Comparison of ENCODE assay signal across 17 mouse cellular contexts in genomic region chr16:57434640-57435039, GRCm38 (mm10).
DNase-seq lines count a peak whose midpoint lies in the region; ATAC-seq and TF ChIP-seq lines count a peak whose summit lies in the region.
"Had no signal": no experiment of that assay in that cellular context is flagged by ENCODE, and none has a peak within 500 bp of the region (broad histone marks: within the 10 kb centered on the region; RNA-seq: fewer than 3 reads in every experiment).

No protein-coding gene starts in this region.

- H3K4me3 ChIP-seq in heart, postnatal 0 days (ENCODE audit: low read depth, low read length): no peak overlapping the region
- H3K4me3 ChIP-seq in heart, embryonic 11.5 days (ENCODE audit: low read depth, low read length): no peak overlapping the region
- no peak overlapping the region for H3K4me3 ChIP-seq in forebrain, embryonic 13.5 days
- H3K4me3 ChIP-seq: embryonic facial prominence, embryonic 13.5 days; forebrain, embryonic 12.5 days had no signal

- no peak overlapping the region for H3K27ac ChIP-seq in heart, postnatal 0 days (ENCODE audit: low read depth)
- H3K27ac ChIP-seq in heart, embryonic 11.5 days (ENCODE audit: low read depth, low read length): no peak overlapping the region
- no peak overlapping the region for H3K27ac ChIP-seq in forebrain, embryonic 13.5 days
- H3K27ac ChIP-seq: embryonic facial prominence, embryonic 13.5 days; forebrain, embryonic 12.5 days; liver, embryonic 14.5 days had no signal

- H3K9me3 ChIP-seq in heart, postnatal 0 days (replicated peaks; ENCODE audit: control insufficient read depth, low read length): no peaks in the 10 kb centered on the region
- H3K9me3 ChIP-seq in heart, embryonic 11.5 days (replicated peaks; ENCODE audit: control insufficient read depth, low read length): no peaks in the 10 kb centered on the region
- no peaks in the 10 kb centered on the region for H3K9me3 ChIP-seq in forebrain, embryonic 13.5 days (replicated peaks)
- H3K9me3 ChIP-seq: embryonic facial prominence, embryonic 13.5 days; forebrain, embryonic 12.5 days had no signal

- no peaks in the 10 kb centered on the region for H3K36me3 ChIP-seq in heart, postnatal 0 days (replicated peaks; ENCODE audit: control insufficient read depth, insufficient read depth, low read length)
- H3K36me3 ChIP-seq in heart, embryonic 11.5 days (ENCODE audit: control insufficient read depth, insufficient read depth, low read length): no peaks in the 10 kb centered on the region
- no peaks in the 10 kb centered on the region for H3K36me3 ChIP-seq in forebrain, embryonic 13.5 days (ENCODE audit: poor library complexity, severe bottlenecking)
- H3K36me3 ChIP-seq: embryonic facial prominence, embryonic 13.5 days; forebrain, embryonic 12.5 days had no signal

- 59% methylated on average over 3 of the region's 3 CpGs for WGBS in heart, postnatal 0 days
- WGBS in heart, embryonic 11.5 days (ENCODE audit: insufficient replicate concordance): 65% methylated on average over 3 of the region's 3 CpGs
- 81% methylated on average over 3 of the region's 3 CpGs for WGBS in forebrain, embryonic 13.5 days

- H3K4me1 ChIP-seq in heart, postnatal 0 days (ENCODE audit: control insufficient read depth, insufficient read depth): no peaks in the 10 kb centered on the region
- no peaks in the 10 kb centered on the region for H3K4me1 ChIP-seq in heart, embryonic 11.5 days (ENCODE audit: control insufficient read depth, insufficient read depth, low read length)
- H3K4me1 ChIP-seq in forebrain, embryonic 13.5 days: peaks cover 16% of the 10 kb centered on the region

- no peaks in the 10 kb centered on the region for H3K27me3 ChIP-seq in heart, postnatal 0 days (ENCODE audit: control insufficient read depth, insufficient read depth, low read length)
- no peaks in the 10 kb centered on the region for H3K27me3 ChIP-seq in heart, embryonic 11.5 days (ENCODE audit: control insufficient read depth, insufficient read depth, low read length)
- no peaks in the 10 kb centered on the region for H3K27me3 ChIP-seq in forebrain, embryonic 13.5 days
- H3K27me3 ChIP-seq: embryonic facial prominence, embryonic 13.5 days; forebrain, embryonic 12.5 days had no signal

- H3K9ac ChIP-seq in heart, postnatal 0 days (replicated peaks; ENCODE audit: low read depth, low read length): no peak overlapping the region
- no peak overlapping the region for H3K9ac ChIP-seq in heart, embryonic 11.5 days (ENCODE audit: low read depth, low read length)
- no peak overlapping the region for H3K9ac ChIP-seq in forebrain, embryonic 13.5 days
- H3K9ac ChIP-seq: embryonic facial prominence, embryonic 13.5 days; forebrain, embryonic 12.5 days; liver, embryonic 14.5 days had no signal

- DNase-seq in heart, postnatal 0 days (ENCODE audit: low spot score): no peak
- peak; percentile 54 for DNase-seq in CD4-positive helper T cell, adult 2 months (ENCODE audit: low read depth, low spot score)
- DNase-seq in naive thymus-derived CD4-positive, alpha-beta T cell, adult 2 months (ENCODE audit: low read depth): peak; percentile 67
- no peak for DNase-seq in layer of hippocampus, postnatal 36 days
- DNase-seq in kidney, postnatal 36 days: no peak
- DNase-seq: cerebellum, adult 8-10 months; gastrocnemius, postnatal 14 days; heart, postnatal 14 days; midbrain, embryonic 14.5 days; spleen, adult 18-20 months had no signal

- no peak for TF ChIP-seq CTCF in heart, postnatal 0 days (IDR thresholded peaks at IDR 0.05; ENCODE audit: low read depth)

- peak; percentile 49; the same call in 1 of the 2 replicates for ATAC-seq in heart, postnatal 0 days (ENCODE audit: insufficient read depth, low read depth)
- ATAC-seq in heart, embryonic 11.5 days (replicated peaks; ENCODE audit: insufficient number of reproducible peaks, low FRiP score, low TSS enrichment): no peak
- ATAC-seq in common myeloid progenitor, adult 5-6 weeks (replicated peaks; ENCODE audit: low read depth, poor library complexity, severe bottlenecking): peak; percentile 91
- ATAC-seq in forebrain, embryonic 13.5 days: no peak
- ATAC-seq: intestine, postnatal 0 days had no signal

- H3K4me2 ChIP-seq in heart, postnatal 0 days (ENCODE audit: low read depth, low read length): no peak overlapping the region
- H3K4me2 ChIP-seq in heart, embryonic 11.5 days: no peak overlapping the region
- H3K4me2 ChIP-seq in forebrain, embryonic 13.5 days: no peak overlapping the region
- H3K4me2 ChIP-seq: embryonic facial prominence, embryonic 13.5 days; forebrain, embryonic 12.5 days had no signal

- TF ChIP-seq EP300 in heart, postnatal 0 days (IDR thresholded peaks at IDR 0.05; ENCODE audit: low read depth): no peak

Comparison
In these comparisons a context has a peak if more than half of its experiments do, and no peak if none do; other contexts are left out.
1. ATAC-seq: peak in heart, postnatal 0 days (single experiment) and common myeloid progenitor, adult 5-6 weeks (single experiment); none in heart, embryonic 11.5 days (single experiment) and forebrain, embryonic 13.5 days (single experiment).
2. DNase-seq: peak in CD4-positive helper T cell, adult 2 months (single experiment) and naive thymus-derived CD4-positive, alpha-beta T cell, adult 2 months (single experiment); none in heart, postnatal 0 days (single experiment), layer of hippocampus, postnatal 36 days (0 of 2) and kidney, postnatal 36 days (0 of 2).